Mouse (Mus musculus): ENCODE data around the gene Elfn1. TPM values are rescaled to one million over a fixed set of nuclear protein-coding genes. Genes with fewer than 3 reads are reported as not detected.

The Elfn1 gene
- 0.26 and 0.41 TPM in 2 replicates for polyA plus RNA-seq (2015; fragmentation: Nextera tagmentation; extraction: Ambion mirVana)

- no peaks in the 10 kb centered on the region for H3K36me3 ChIP-seq
- H3K9me3 ChIP-seq (replicated peaks), result 0 out of 2 replicates have a peak, but pooled peaks cover 3% of the 10 kb centered on the region
- H3K4me2 ChIP-seq, result peak within 1 kb of the TSS; percentile 97
- under 1% methylated on average over 33 of the region's 33 CpGs for whole genome bisulfite sequencing
- H3K4me1 ChIP-seq, result peaks cover 57% of the 10 kb centered on the region
- peaks cover 86% of the 10 kb centered on the region for H3K27me3 ChIP-seq
- peak within 1 kb of the TSS; percentile 62 for H3K4me3 ChIP-seq (replicated peaks)
- no peak within 1 kb of the TSS for H3K27ac ChIP-seq
- peak within 1 kb of the TSS; percentile 48 for H3K9ac ChIP-seq
- 0 out of 2 replicates have a peak, but pooled peaks have one; percentile 16 for ATAC-seq (replicated peaks; ENCODE audit: low FRiP score)
These were observed at the start of gene Elfn1 for GRCm38 (mm10) chr5:139907714-139908242. Elfn1 (plus strand) TSS chr5:139907943.

GRCm38 (mm10) chr5:139860328-139861104, 47.2 kb upstream of the Elfn1 start:
- Histone ChIP-seq H3K4me2 (no peak overlapping the region), H3K27ac (no peak overlapping the region), H3K36me3 (no peaks in the 10 kb centered on the region), H3K27me3 (0 out of 2 replicates have a peak, but pooled peaks cover 5% of the 10 kb centered on the region), H3K9ac (no peak overlapping the region), H3K9me3 (replicated peaks) (no peaks in the 10 kb centered on the region), H3K4me3 (replicated peaks) (no peak overlapping the region), H3K4me1 (no peaks in the 10 kb centered on the region)
- WGBS, result 34% methylated on average over 15 of the region's 15 CpGs
- ATAC-seq (replicated peaks; ENCODE audit: low FRiP score), result no peak

GRCm38 (mm10) chr5:139862759-139863158, 45.0 kb upstream of the Elfn1 start:
- ATAC-seq (replicated peaks; ENCODE audit: low FRiP score), result no peak
- no peak overlapping the region for H3K4me2 ChIP-seq
- 53% methylated on average over 4 of the region's 4 CpGs for WGBS

GRCm38 (mm10) chr5:139870886-139871285, 36.9 kb upstream of the Elfn1 start:
- H3K9ac ChIP-seq, result no peak overlapping the region
- WGBS, result 18% methylated on average over 4 of the region's 4 CpGs
- H3K9me3 ChIP-seq (replicated peaks), result no peaks in the 10 kb centered on the region
- H3K4me2 ChIP-seq, result no peak overlapping the region
- H3K4me3 ChIP-seq (replicated peaks), result no peak overlapping the region
- H3K4me1 ChIP-seq, result no peaks in the 10 kb centered on the region
- no peak overlapping the region for H3K27ac ChIP-seq
- no peak for ATAC-seq (replicated peaks; ENCODE audit: low FRiP score)
- no peaks in the 10 kb centered on the region for H3K36me3 ChIP-seq
- H3K27me3 ChIP-seq, result no peaks in the 10 kb centered on the region

More at GRCm38 (mm10) chr5:139862759-139863158, 45.0 kb upstream of the Elfn1 start:
- Histone ChIP-seq H3K9ac (no peak overlapping the region), H3K9me3 (replicated peaks) (no peaks in the 10 kb centered on the region), H3K4me3 (replicated peaks) (no peak overlapping the region), H3K36me3 (no peaks in the 10 kb centered on the region), H3K27ac (no peak overlapping the region), H3K27me3 (0 out of 2 replicates have a peak, but pooled peaks cover 5% of the 10 kb centered on the region), H3K4me1 (no peaks in the 10 kb centered on the region)

- Histone ChIP-seq H3K9me3 (replicated peaks) (no peaks in the 10 kb centered on the region), H3K36me3 (no peaks in the 10 kb centered on the region), H3K9ac (no peak overlapping the region), H3K4me3 (replicated peaks) (no peak overlapping the region), H3K4me1 (no peaks in the 10 kb centered on the region), H3K27ac (no peak overlapping the region), H3K4me2 (no peak overlapping the region), H3K27me3 (no peaks in the 10 kb centered on the region)
- 90% methylated on average over 1 of the region's 1 CpGs for WGBS
- ATAC-seq (replicated peaks; ENCODE audit: low FRiP score), result no peak
These were observed 36.2 kb upstream of the Elfn1 start for GRCm38 (mm10) chr5:139871526-139871925.

- H3K4me2 ChIP-seq, result no peak overlapping the region
- 43% methylated on average over 7 of the region's 7 CpGs for WGBS
- H3K4me3 ChIP-seq (replicated peaks), result no peak overlapping the region
- H3K27ac ChIP-seq, result no peak overlapping the region
- no peaks in the 10 kb centered on the region for H3K36me3 ChIP-seq
- no peaks in the 10 kb centered on the region for H3K4me1 ChIP-seq
- ATAC-seq (replicated peaks; ENCODE audit: low FRiP score), result no peak
- H3K27me3 ChIP-seq, result no peaks in the 10 kb centered on the region
- H3K9ac ChIP-seq, result no peak overlapping the region
- H3K9me3 ChIP-seq (replicated peaks), result no peaks in the 10 kb centered on the region
These were observed 30.2 kb upstream of the Elfn1 start for GRCm38 (mm10) chr5:139877563-139877962.

- ATAC-seq (replicated peaks; ENCODE audit: low FRiP score), result no peak
- H3K9me3 ChIP-seq (replicated peaks), result no peaks in the 10 kb centered on the region
- no peaks in the 10 kb centered on the region for H3K4me1 ChIP-seq
- no peaks in the 10 kb centered on the region for H3K36me3 ChIP-seq
- 79% methylated on average over 5 of the region's 5 CpGs for WGBS
- H3K4me3 ChIP-seq (replicated peaks), result no peak overlapping the region
- no peak overlapping the region for H3K9ac ChIP-seq
- no peaks in the 10 kb centered on the region for H3K27me3 ChIP-seq
- no peak overlapping the region for H3K27ac ChIP-seq
- H3K4me2 ChIP-seq, result no peak overlapping the region
These were observed 28.0 kb upstream of the Elfn1 start for GRCm38 (mm10) chr5:139879694-139880093.

- no peak overlapping the region for H3K4me2 ChIP-seq
- H3K4me3 ChIP-seq (replicated peaks), result no peak overlapping the region
- H3K27ac ChIP-seq, result no peak overlapping the region
- ATAC-seq (replicated peaks; ENCODE audit: low FRiP score), result no peak
- H3K9ac ChIP-seq, result no peak overlapping the region
- H3K36me3 ChIP-seq, result no peaks in the 10 kb centered on the region
- whole genome bisulfite sequencing, result 91% methylated on average over 9 of the region's 9 CpGs
- H3K27me3 ChIP-seq, result no peaks in the 10 kb centered on the region
- H3K9me3 ChIP-seq (replicated peaks), result no peaks in the 10 kb centered on the region
- H3K4me1 ChIP-seq, result no peaks in the 10 kb centered on the region
These were observed 26.6 kb upstream of the Elfn1 start for GRCm38 (mm10) chr5:139881161-139881560.

GRCm38 (mm10) chr5:139888624-139889023, 19.1 kb upstream of the Elfn1 start:
- Histone ChIP-seq H3K36me3 (no peaks in the 10 kb centered on the region), H3K9ac (no peak overlapping the region), H3K4me1 (peaks cover 9% of the 10 kb centered on the region; the same call in 1 of the 2 replicates), H3K9me3 (replicated peaks) (no peaks in the 10 kb centered on the region), H3K4me2 (no peak overlapping the region), H3K27me3 (peaks cover 47% of the 10 kb centered on the region), H3K4me3 (replicated peaks) (no peak overlapping the region), H3K27ac (no peak overlapping the region)
- 16% methylated on average over 3 of the region's 3 CpGs for WGBS
- ATAC-seq (replicated peaks; ENCODE audit: low FRiP score), result no peak

GRCm38 (mm10) chr5:139889370-139889769, 18.4 kb upstream of the Elfn1 start:
- Histone ChIP-seq H3K27ac (no peak overlapping the region), H3K9me3 (replicated peaks) (no peaks in the 10 kb centered on the region), H3K27me3 (peaks cover 54% of the 10 kb centered on the region), H3K36me3 (no peaks in the 10 kb centered on the region), H3K9ac (no peak overlapping the region), H3K4me1 (peaks cover 15% of the 10 kb centered on the region; the same call in 1 of the 2 replicates), H3K4me3 (replicated peaks) (no peak overlapping the region), H3K4me2 (no peak overlapping the region)
- 31% methylated on average over 10 of the region's 10 CpGs for whole genome bisulfite sequencing
- no peak for ATAC-seq (replicated peaks; ENCODE audit: low FRiP score)

GRCm38 (mm10) chr5:139892326-139892994, 15.3 kb upstream of the Elfn1 start:
- Histone ChIP-seq H3K4me1 (peaks cover 15% of the 10 kb centered on the region; the same call in 1 of the 2 replicates), H3K4me3 (replicated peaks) (no peak overlapping the region), H3K27me3 (peaks cover 69% of the 10 kb centered on the region), H3K27ac (no peak overlapping the region), H3K4me2 (no peak overlapping the region), H3K36me3 (no peaks in the 10 kb centered on the region), H3K9me3 (replicated peaks) (no peaks in the 10 kb centered on the region), H3K9ac (no peak overlapping the region)
- no peak for ATAC-seq (replicated peaks; ENCODE audit: low FRiP score)
- 31% methylated on average over 5 of the region's 5 CpGs for WGBS

- Histone ChIP-seq H3K9ac (no peak overlapping the region), H3K4me2 (no peak overlapping the region), H3K4me1 (peaks cover 15% of the 10 kb centered on the region; the same call in 1 of the 2 replicates), H3K4me3 (replicated peaks) (no peak overlapping the region), H3K27me3 (peaks cover 65% of the 10 kb centered on the region), H3K36me3 (no peaks in the 10 kb centered on the region), H3K9me3 (replicated peaks) (no peaks in the 10 kb centered on the region), H3K27ac (no peak overlapping the region)
- ATAC-seq (replicated peaks; ENCODE audit: low FRiP score), result no peak
- 28% methylated on average over 7 of the region's 7 CpGs for WGBS
These were observed 14.8 kb upstream of the Elfn1 start for GRCm38 (mm10) chr5:139892995-139893345.
